Mouse (Mus musculus) R1 (cell line): Measurements from ENCODE around the gene Rnf185.

Experiments used
- DNase-seq: peaks from one replicate; pipeline ENCODE4 v3.0.0-alpha.2; 2018; ENCODE audit warnings: low read depth, low spot score

The Rnf185 gene

DNA sequence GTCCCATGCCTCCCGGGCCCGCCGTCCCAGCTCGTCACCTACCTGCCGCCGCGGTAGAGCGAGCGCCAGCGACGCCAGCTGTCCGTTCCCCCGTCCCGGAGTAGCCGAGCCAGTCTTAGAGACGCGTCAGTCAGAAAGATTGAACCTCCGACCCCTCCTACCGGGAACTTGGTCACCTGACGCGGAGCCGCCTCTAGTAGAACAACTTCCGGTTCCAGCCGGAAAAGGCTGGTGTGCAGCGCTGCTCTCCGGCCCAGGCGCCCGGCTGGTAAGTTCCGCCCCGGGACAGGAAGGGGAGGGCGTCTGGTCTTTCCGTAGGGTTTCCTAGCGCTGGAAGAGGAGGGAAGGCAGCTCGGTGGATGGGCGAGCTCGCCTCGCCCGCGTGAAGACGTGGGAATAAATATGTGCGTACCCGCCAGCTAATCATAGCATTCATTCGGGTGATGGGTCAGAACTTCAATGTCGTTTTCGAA, at the start of gene Rnf185:
TSS of gene Rnf185 (minus strand) at position 197 of the 473 bp plus-strand sequence.
- DNase-seq: peak; percentile 99

DNA sequence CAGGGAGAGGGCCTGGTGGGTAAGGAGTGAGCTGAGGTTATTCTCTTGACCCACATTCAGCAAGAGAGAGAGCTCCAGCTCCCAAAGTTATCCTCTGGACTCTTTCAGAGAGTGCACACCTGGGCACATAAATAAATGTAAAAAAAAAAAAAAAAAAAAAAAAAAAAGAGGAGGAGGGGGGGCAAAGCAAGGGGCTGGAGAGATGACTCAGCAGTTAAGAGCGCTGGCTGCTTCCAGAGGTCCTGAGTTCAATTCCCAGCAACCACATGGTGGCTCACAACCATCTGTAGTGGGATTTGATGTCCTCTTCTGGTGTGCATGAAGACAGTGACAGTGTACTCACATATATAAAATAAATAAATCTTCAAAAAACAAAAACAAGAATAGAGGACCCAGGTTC, 45.1 kb upstream of the Rnf185 start:
- DNase-seq: no peak

DNA sequence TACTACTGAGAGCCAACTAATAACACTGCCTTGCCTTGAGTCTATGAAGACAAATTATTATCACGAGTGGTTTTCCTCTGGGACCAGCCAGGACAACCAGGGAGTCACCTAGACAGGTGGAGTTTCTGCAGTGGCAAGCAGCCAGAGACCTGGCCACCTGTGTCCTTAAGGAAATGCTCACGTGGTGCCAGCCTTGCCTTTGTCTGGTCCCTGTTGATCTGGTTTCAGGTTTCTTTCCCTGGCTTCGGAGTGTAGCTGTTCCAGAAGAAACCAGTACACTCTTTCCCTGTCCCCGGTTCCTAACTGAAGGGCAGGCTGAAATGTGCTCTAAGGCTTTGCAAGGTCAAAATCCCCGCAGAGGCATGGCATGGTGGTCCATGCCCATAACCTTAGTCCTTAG, 44.6 kb upstream of the Rnf185 start:
- DNase-seq: peak; percentile 31

DNA sequence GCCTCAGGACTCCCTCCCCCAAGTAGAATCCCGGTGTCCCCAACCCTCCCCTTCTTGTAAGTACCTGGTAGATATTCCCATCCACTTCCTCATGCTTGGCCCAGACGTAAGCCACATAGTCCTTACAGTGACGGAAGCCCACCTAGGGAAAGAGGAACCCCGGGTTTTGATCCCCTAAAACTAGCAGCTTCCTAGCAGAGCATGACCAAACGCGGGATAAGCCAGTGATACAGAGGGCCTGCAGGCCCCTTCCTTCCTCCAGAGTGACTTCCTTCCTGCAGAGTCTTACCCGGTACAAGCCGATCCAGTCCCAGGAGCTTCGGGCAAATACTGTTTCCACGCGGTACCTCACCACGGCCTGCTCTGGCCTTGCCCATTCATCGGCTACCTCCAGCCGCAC, 43.3 kb upstream of the Rnf185 start:
- no peak for DNase-seq

DNA sequence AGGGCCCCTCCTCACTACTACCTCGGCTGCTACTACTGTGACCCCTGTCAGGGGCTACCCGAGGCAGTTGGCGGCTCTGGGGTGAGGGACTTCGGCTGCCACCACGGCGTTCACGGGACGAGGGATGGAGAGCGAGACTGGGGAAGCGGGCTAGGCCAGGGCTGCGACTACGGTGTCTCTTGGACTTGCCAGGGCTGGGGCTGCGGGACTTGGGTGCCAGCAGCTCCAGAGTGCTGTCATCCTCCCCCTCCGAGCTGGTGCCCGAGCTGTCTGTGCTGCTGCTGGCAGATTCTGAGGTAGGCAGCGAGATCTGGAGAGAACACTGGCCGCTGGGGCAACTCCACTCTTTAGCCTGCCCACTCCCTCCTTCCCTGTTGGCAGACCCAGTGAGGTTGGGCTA, 42.7 kb upstream of the Rnf185 start:
- DNase-seq: no peak

DNA sequence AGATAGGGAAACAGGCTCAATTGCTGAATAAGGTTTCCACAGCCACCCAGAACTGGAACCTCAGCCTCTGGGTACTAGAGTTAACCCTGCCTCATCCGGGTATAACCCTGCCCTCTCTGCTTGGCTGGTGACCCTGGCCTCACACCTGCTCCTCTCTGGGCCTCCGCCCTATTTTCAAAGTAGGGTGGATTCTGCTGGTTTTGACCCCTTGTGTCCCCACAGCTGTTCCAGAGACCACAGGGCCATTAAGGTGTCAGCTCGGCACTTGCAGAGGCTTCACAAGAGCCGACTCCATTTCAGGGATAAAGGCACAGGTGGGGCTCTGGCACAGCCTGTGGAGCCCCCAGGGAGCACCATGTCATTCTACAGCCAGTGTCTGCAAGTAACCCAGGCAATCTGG, 40.6 kb upstream of the Rnf185 start:
- no peak for DNase-seq

DNA sequence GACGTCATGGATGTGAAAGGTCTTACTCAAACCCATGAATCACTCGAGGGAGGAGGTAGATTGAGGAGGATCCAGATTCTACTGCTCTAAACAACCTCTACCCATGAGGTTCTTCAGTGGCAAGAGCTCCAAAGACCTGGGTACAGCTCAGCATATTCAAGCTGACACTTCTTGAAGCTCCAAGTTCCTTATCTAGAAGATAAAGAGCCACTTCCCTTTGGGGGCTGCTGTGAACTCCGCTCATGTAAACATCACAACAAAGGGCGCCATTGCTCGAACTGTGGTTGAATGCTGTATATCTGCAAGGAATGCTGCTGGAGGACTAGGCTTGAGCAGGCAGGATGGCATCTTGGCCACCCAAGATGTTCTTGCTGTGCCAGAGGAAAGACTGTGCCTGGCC, 36.9 kb upstream of the Rnf185 start:
- no peak for DNase-seq

DNA sequence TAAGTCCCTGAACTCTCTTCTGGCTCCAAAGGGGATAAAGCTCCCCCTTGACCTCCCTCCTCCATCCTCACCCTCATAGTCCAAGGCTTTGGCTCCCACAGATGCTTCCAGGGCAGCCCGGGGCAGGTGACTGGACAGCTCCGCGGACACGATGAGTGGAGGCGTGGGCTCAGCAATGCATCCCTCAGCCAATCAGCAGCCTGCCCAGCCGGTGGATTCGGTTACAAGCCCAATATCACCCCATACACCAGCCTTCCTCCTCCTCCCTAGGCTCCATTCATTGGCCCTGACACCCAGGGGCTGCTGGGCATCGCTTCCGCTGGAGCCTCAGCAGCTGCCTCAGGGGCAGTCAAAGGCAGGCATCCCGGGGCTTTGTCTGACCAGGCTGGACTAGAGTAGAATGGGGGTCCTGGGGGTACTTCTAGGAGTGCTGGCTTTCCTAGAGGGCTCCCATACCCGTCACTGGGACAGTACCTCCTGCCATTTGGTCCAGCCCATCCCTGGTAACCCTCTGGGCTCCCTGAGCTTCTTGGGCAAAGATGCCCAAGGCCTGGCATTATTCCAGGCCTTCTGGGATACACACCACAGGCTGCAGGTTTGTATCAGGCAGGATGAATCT, 35.9 kb upstream of the Rnf185 start, which contains the start of gene Pla2g3:
TSS of gene Pla2g3 (plus strand) at position 333 of the 619 bp plus-strand sequence.
- no peak for DNase-seq

DNA sequence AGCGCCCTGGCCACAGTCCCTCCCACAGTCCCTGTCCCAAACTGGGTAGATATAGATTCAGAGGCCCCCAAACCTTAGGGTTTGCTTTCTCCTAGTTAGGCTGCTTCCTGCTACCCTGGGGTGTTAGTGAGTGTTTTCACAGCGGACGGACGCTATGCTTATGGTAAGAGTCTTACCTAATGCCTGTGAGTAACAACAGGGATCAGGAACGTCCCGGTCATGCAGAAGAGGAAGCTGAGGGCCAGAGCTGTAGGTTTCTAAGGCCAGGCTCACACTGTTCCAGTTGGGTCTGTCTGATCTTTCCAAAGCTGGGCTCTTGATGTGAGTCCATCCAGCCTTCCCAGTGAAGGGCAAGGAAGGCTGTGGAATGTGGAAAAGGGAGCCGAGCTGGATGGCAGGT, 34.2 kb upstream of the Rnf185 start:
- DNase-seq: no peak

DNA sequence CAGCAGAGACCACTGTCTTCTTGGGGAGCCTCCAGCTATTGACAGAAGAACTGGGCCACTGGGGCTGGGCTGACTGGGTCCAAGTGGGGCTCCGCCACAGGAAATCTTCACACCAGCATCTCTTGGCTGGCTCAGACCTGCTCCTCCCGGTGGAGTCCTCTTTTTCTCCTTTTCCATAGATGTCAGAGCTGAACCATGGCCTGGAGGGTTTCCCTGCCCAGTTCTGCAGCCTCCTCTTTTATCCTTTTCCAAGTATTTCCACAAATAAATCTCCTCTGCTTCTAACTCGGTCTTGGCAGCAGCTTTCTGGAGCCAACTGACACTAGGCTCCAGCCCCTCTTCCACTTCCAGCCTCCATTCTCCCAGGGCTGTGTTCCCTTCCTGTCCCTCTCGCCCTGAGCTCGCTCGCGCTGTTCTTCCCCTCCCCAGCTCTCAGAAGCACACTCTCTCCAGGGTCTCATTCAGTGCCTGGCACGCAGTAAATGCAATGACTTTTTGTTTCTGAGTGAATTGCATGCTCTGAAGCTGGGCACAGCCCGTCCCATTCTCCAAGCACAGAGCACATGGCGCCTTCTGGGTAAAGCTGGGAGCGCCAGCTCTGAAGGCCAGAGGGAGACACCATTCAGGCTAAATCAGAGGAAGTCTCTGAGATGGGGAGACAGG, 31.9 kb upstream of the Rnf185 start:
- DNase-seq: no peak

DNA sequence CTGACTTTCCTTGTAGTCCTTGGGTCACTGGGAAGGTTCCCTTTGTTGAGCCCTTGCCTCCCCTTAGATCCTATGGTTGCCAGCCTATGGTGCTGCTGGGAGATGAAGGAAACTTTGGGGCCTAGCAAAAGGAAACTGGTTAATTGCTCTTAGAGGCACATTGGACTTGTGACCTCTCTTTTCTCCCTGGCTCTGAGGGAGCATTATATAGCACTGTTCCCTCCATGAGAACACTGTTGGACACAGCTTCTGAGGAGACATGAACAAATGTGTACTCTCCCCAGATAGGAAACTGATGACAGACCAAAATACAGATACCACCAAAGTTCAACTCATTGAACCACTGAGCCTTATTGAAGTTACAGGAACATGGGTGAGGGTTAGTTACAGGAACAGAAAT, 23.3 kb upstream of the Rnf185 start:
- DNase-seq: no peak

DNA sequence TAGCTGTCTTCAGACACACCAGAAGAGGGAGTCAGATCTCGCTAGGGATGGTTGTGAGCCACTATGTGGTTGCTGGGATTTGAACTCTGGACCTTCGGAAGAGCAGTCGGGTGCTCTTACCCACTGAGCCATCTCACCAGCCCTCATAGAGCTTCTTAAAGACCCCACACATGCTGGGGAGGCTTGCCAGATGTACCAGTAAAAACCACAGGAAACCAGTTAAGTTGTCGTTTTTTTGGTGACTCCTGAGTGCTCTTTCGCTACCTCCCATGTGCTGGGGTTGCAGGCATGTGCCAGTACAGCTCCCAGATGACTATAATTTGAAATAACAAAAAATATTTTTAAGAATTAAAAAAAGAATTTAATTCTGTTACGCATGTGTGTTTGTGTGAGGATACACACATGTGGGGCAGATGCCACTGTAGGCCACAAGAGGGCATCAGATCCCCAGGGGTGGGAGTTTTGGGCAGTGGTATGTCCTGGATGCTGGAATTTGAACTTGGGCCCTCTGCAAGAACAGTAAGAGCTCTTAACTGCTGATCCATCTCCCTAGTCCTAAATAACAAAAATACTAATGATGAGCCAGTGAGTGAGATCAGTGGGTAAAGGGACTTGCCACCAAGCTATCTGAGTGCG, 22.4 kb upstream of the Rnf185 start:
- peak; percentile 47 for DNase-seq

DNA sequence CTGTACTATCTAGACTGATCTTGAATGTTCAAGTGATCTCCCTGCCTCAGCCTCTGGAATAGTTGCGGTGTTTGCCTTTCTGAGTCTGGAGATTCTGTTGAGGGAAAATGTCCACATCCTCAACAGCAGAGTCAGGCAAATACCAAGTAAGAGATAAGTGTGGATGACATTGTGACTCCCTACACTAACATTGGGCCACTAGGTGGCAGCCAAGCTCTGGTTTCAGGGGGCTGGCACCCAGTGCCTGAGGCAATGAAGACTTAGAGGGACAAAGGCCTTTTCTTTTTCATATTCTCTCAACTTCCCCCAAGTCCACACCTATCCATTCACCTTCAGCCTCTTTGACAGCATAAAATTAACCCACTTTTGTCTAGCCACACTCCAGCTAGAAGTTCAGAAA, 20.3 kb upstream of the Rnf185 start:
- DNase-seq: peak; percentile 82

DNA sequence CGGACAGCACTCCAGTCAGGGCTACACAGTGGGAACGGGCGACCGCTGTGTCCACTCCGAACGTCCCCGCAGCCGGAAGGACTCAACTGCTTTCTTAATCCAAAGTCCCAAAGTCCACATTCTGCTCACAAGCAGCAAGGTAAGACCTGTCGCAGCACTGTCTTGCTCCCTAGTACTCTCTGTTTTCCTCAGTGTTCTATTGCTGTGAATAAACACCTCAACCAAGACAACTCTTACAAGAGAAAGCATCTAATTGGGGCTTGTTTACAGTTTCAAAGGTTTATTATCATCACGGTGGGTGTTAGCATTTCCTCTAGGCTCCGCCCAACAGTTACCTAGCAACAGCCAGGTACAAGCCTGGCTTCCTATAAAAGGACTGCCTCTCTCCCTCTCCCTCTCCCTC, 19.3 kb upstream of the Rnf185 start:
- DNase-seq: peak; percentile 36

DNA sequence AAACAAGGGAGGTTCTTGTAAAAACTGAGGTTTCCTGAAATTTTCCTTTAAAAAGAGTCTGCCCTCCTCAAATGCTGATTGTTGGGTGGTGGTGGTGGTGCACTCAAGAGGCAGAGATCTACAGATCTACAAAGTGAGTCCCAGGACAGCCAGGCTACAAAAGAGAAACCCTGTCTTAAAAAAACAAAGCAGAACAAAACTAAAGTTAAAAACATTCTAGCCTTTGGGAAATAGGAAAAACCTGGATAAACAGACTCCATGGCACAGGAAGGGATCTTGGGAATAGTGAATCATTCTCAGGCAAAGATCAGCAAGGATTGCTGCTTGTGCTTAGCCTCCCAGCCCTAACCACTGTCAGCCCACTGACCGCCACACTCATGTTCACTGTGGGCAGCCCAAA, 10.7 kb upstream of the Rnf185 start:
- DNase-seq: no peak

DNA sequence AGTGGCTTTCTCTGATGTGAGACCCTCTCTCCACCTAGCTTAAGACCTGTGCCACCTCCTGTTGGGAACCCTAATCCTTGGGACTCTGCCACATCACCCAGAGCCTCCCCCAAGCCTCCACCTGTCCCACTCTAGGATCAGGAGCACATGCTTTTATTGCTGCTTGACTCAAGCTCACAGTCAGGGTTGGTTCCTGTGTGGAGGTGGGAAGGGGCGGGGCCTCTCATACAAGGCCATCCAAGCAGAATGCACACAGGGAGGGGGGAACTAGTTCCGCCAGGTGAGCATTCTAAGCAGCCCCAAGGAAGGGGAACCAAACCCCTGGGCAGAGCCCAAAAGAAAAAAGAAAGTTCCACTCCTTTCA, 6.9 kb upstream of the Rnf185 start:
- peak; percentile 40 for DNase-seq

DNA sequence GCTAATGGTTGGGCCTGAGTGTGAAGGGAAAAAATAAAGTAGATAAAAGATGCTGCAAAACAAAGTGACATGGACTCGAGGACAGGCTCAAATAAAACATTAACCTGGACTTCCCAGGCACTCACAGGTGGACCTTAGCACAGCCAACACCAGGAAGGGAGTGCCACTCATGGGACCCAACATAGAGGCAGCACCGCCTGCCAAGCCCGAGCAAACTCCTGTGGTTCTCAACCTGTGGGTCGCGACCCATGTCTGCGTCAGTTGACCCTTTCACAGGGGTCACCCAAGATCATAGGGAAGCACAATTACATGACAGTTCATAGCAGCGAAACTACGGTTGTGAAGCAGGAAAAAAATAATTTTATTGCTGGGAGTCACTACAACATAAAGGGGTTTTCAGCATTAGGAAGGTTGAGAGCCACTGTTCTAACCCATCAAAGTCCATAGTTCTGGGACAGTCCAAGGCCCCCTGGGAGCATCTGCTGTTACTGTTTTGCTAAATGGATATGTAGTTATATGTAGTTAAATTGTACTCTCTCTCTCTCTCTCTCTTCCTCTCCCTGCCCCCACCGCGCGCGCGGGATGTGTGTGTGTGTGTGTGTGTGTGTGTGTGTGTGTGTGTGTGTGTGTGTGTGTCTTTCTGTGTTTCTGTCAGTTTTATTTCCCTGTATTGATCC, 6.4 kb upstream of the Rnf185 start:
- no peak for DNase-seq

DNA sequence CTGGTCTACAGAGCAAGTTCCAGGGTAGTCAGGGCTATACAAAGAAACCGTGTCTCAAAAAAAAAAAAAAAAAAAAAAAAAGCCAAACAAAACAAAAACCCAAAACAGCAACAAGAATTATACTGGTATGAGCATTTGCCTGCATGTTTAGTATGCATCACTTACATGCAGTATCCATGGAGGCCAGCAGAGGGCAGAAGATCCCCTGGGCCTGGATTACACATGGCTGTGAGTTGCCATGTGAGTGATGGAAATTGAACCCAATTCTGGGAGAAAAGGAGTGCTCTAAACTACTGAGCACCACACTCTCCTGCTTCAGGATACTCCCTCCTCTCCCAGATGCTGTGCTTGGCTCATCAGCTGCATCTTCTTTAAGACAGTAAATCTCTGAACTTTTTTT, 4.2 kb upstream of the Rnf185 start:
- peak; percentile 81 for DNase-seq

DNA sequence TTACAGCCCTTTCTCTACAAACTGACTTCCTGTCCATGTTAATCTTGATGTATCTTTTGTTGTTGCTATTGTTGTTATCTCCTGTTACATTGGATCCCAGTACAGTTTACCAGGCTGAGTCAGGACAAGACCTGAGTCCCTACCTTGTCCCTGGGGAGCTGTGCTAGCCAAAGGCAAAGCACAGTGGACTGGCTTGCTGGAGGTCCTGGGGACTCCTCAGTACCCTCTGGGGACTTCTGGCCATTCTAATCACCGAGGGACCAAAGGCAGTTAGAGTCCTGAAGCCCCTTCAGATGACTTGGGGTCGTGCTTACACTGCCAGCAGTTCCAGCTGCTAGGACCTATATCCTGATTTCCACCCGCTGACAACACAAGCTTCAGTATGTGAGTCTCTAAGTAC, 2.3 kb upstream of the Rnf185 start:
- no peak for DNase-seq

DNA sequence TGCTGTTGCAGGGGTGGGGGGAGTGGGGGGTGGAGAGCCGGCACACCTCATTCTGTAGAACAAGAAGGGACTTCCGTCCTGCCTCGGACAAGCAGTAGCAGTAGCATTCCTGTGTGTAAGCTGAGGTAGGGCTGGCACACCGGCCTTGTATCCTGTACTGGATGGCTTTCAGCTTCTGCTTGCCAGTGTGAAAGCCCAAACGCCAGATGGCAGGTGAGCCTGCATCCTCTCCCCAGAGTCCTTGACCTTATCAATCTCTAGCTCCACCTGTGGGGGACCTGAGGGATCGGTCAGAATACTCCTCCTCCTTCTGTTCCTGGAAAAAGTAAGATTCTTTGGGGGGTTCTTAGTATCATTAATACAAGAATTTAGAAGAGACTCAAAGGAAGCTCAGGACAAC, 1.3 kb upstream of the Rnf185 start:
- peak; percentile 82 for DNase-seq

DNA sequence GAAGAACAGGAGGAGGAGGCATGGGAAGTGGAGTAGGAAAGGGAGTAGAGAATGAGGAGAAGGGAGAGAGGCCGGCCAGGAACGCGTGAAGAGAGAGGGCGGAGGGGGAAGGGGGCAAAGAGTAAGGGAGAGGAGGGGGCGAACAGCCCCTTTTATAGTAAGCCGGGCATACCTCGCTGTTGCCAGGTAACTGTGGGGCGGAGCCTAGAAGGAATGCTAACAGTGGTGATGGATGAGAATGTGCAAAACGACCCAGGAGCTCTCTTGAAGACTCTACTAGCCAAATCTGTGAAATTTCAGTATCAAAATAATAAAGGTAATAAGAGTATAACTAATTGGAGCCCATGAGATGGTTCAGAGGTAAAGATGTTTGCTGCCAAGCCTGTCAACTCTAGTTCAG, 606 bp upstream of the Rnf185 start:
- peak; percentile 89 for DNase-seq

DNA sequence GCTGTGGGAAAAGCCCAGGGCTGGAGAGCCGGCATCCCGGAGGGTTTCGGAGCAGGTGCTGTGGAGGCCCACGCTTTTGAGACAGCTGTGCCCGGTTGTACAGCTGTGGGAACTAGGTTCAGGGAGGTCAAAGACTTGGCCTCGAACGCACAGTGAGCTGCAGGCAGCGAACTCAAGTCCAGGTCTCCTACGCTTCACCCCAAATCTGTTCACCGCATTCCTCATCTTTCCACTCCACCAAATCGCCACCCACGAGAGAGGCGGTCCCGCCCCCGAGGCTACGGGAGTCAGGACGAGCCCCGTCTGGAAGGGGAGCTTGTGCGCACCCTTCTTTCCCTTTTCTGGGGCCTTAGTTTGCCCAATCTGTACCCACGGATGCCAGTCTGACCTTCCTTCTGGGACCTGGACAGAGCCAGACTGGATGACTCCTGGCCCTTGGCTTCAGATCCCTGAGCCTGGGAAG, 431 bp downstream of the Rnf185 start:
- peak; percentile 67 for DNase-seq
